Mouse (Mus musculus) heart, embryonic 11.5 days (tissue): ENCODE data around the gene Ubn2. TPM values are rescaled to one million over a fixed set of nuclear protein-coding genes. Genes with fewer than 3 reads are reported as not detected.
"Not testable (repeated sequence)": the region's sequence is repeated elsewhere in the genome, so short reads cannot be mapped to it uniquely, and the experiment has no call there.

ENCODE experiments used
- ATAC-seq: fragments of 200-750 bp; cut with Nextera tagmentation; replicated peaks from 2 replicates; pipeline ENCODE4 v1.8.0; 2017; ENCODE audit warnings: moderate library complexity; ENCODE audit not compliant: insufficient number of reproducible peaks, low FRiP score, low TSS enrichment
- H3K27ac ChIP-seq: fragments of 300-500 bp; sonication (generic); 2 replicates; pipeline ENCODE4 v1.5.1; 2014; ENCODE audit warnings: mild to moderate bottlenecking, low read depth, low read length
- H3K27me3 ChIP-seq: fragments of 300-500 bp; sonication (generic); 2 replicates; pipeline ENCODE4 v1.6.1; 2014; ENCODE audit warnings: mild to moderate bottlenecking, low read length, mixed read lengths; ENCODE audit not compliant: control insufficient read depth, insufficient read depth
- H3K36me3 ChIP-seq: fragments of 300-500 bp; sonication (generic); 2 replicates; pipeline ENCODE4 v1.6.1; 2014; ENCODE audit warnings: mild to moderate bottlenecking, low read length, moderate library complexity, mixed read lengths; ENCODE audit not compliant: control insufficient read depth, insufficient read depth
- H3K4me1 ChIP-seq: fragments of 300-500 bp; sonication (generic); 2 replicates; pipeline ENCODE4 v1.6.1; 2014; ENCODE audit warnings: low read length; ENCODE audit not compliant: control insufficient read depth, insufficient read depth
- H3K4me2 ChIP-seq: fragments of 300-500 bp; sonication (generic); 2 replicates; pipeline ENCODE4 v1.6.1; 2014; ENCODE audit warnings: mild to moderate bottlenecking, moderate library complexity
- H3K4me3 ChIP-seq: fragments of 300-500 bp; sonication (generic); 2 replicates; pipeline ENCODE4 v1.5.1; 2014; ENCODE audit warnings: low read depth, low read length
- H3K9ac ChIP-seq: fragments of 300-500 bp; sonication (generic); 2 replicates; pipeline ENCODE4 v1.6.1; 2014; ENCODE audit warnings: mild to moderate bottlenecking, low read depth, low read length, moderate library complexity
- H3K9me3 ChIP-seq: fragments of 300-500 bp; sonication (generic); replicated peaks from 2 replicates; pipeline ENCODE4 v1.6.1; 2016; ENCODE audit warnings: low read length; ENCODE audit not compliant: control insufficient read depth
- WGBS: fragments of 180-500 bp; shearing (Covaris S2); extraction: QIAGEN DNeasy Blood & Tissue Kit; methylation state at CpG from one replicate; pipeline ENCODE4 v1.1.7; 2014; ENCODE audit not compliant: insufficient replicate concordance; 5-methylcytosine and 5-hydroxymethylcytosine counted together
- polyA plus RNA-seq: library from polyadenylated mRNA; unstranded; fragments of >200 nt; fragmentation: Nextera tagmentation; extraction: Ambion mirVana; gene quantifications from 2 replicates; pipeline ENCODE4 v1.2.1, GENCODE M21; 2014

Ubn2 gene
- 10.1 and 15.1 TPM in 2 replicates for polyA plus RNA-seq

GRCm38 (mm10) chr6:38433261-38434033 lies at the start of gene Ubn2:
Ubn2 (plus strand) TSS chr6:38433950.
- 0 out of 2 replicates have a peak, but pooled peaks cover 3% of the 10 kb centered on the region for H3K4me1 ChIP-seq
- H3K27me3 ChIP-seq: no peaks in the 10 kb centered on the region
- no peaks in the 10 kb centered on the region for H3K36me3 ChIP-seq
- H3K27ac ChIP-seq: peak within 1 kb of the TSS; percentile 99
- H3K9ac ChIP-seq: peak within 1 kb of the TSS; percentile 97
- H3K4me2 ChIP-seq: peak within 1 kb of the TSS; percentile 72
- peak; percentile 96 for ATAC-seq
- H3K9me3 ChIP-seq: no peaks in the 10 kb centered on the region
- H3K4me3 ChIP-seq: peak within 1 kb of the TSS; percentile 84
- under 1% methylated on average over 64 of the region's 64 CpGs for WGBS

DNA sequence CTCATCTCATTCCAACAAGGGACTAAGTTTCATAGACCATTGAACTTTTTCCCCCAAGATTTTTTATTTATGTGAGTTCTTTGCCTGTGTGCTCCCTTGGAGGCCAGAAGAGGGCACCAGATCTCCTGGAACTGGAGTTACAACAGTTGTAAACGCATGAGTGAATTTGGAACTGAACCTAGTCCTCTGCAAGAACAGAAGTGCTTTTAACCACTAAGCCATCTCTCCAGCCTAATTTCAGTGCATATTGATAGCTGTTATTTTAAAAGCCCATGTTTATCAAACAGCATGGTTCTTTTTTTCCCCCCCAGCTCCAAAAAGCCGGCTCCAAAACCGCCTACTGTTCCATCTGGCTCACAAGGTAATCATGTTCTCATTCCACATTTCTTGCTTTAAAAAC lies 44.1 kb upstream of the Ubn2 start:
- Histone ChIP-seq H3K27me3 (no peaks in the 10 kb centered on the region), H3K9me3 (no peaks in the 10 kb centered on the region), H3K4me3 (no peak overlapping the region), H3K9ac (no peak overlapping the region), H3K4me1 (no peaks in the 10 kb centered on the region), H3K27ac (no peak overlapping the region), H3K36me3 (0 out of 2 replicates have a peak, but pooled peaks cover 2% of the 10 kb centered on the region), H3K4me2 (no peak overlapping the region)
- ATAC-seq: no peak
- 86% methylated on average over 3 of the region's 3 CpGs for WGBS

- ATAC-seq, H3K4me1 ChIP-seq, H3K27me3 ChIP-seq, H3K9ac ChIP-seq, H3K9me3 ChIP-seq, H3K36me3 ChIP-seq, H3K27ac ChIP-seq: not testable (repeated sequence)
- H3K4me3 ChIP-seq: peak overlapping the region; percentile 84; the same call in 1 of the 2 replicates
- H3K4me2 ChIP-seq: peak overlapping the region; percentile 72
- 73% methylated on average over 5 of the region's 5 CpGs for WGBS
Measured at GRCm38 (mm10) chr6:38432457-38432856, 1.3 kb upstream of the Ubn2 start.

GRCm38 (mm10) chr6:38434055-38435023 lies 589 bp downstream of the Ubn2 start:
- Histone ChIP-seq H3K27me3 (no peaks in the 10 kb centered on the region), H3K9ac (peak overlapping the region; percentile 97), H3K4me1 (0 out of 2 replicates have a peak, but pooled peaks cover 3% of the 10 kb centered on the region), H3K27ac (peak overlapping the region; percentile 99), H3K36me3 (no peaks in the 10 kb centered on the region), H3K4me2 (peak overlapping the region; percentile 72), H3K4me3 (peak overlapping the region; percentile 84), H3K9me3 (no peaks in the 10 kb centered on the region)
- under 1% methylated on average over 76 of the region's 118 CpGs for WGBS
- ATAC-seq: peak; percentile 78

DNA sequence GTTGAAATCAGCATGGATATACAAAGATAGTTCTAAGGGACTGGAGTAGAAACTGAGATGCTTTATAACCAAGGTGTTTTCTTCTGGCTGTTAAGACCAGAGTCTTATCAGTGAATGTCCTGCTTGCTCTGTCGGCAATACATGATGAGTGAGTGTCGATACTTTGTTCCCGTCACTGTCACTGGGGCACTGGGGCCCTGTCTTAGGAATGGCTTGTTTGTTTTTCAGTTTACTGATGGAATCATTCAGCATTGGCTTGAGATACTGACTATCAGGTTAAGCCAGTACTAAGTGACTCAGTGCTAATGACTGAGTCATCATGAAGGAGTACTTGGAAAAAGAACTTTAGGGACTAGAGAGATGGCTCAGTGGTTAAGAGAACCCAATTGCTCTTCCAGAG lies 10.1 kb downstream of the Ubn2 start:
- Histone ChIP-seq H3K4me2 (no peak overlapping the region), H3K4me3 (no peak overlapping the region), H3K9me3 (no peaks in the 10 kb centered on the region), H3K36me3 (no peaks in the 10 kb centered on the region), H3K27ac (no peak overlapping the region), H3K9ac (no peak overlapping the region), H3K4me1 (no peaks in the 10 kb centered on the region), H3K27me3 (no peaks in the 10 kb centered on the region)
- ATAC-seq: no peak; the same call in 1 of the 2 replicates
- WGBS: 27% methylated on average over 3 of the region's 3 CpGs

- H3K9me3 ChIP-seq: no peaks in the 10 kb centered on the region
- H3K4me2 ChIP-seq: no peak overlapping the region
- no peak overlapping the region for H3K27ac ChIP-seq
- no peaks in the 10 kb centered on the region for H3K27me3 ChIP-seq
- WGBS: 70% methylated on average over 2 of the region's 2 CpGs
- no peaks in the 10 kb centered on the region; the same call in 1 of the 2 replicates for H3K36me3 ChIP-seq
- no peak for ATAC-seq
- H3K4me3 ChIP-seq: no peak overlapping the region
- no peak overlapping the region for H3K9ac ChIP-seq
- no peaks in the 10 kb centered on the region for H3K4me1 ChIP-seq
Measured at GRCm38 (mm10) chr6:38448295-38448694, 14.5 kb downstream of the Ubn2 start.

GRCm38 (mm10) chr6:38453049-38453448 lies 19.3 kb downstream of the Ubn2 start:
- Histone ChIP-seq H3K27ac (no peak overlapping the region), H3K4me3 (no peak overlapping the region), H3K4me2 (no peak overlapping the region), H3K36me3 (peaks cover 2% of the 10 kb centered on the region; the same call in 1 of the 2 replicates), H3K27me3 (no peaks in the 10 kb centered on the region), H3K9me3 (no peaks in the 10 kb centered on the region), H3K9ac (no peak overlapping the region), H3K4me1 (no peaks in the 10 kb centered on the region)
- WGBS: 94% methylated on average over 4 of the region's 4 CpGs
- ATAC-seq: no peak

- H3K36me3 ChIP-seq, H3K4me2 ChIP-seq, H3K4me3 ChIP-seq, H3K27me3 ChIP-seq, ATAC-seq, H3K9ac ChIP-seq, H3K27ac ChIP-seq, H3K9me3 ChIP-seq, H3K4me1 ChIP-seq: not testable (repeated sequence)
Measured at GRCm38 (mm10) chr6:38456425-38456824, 22.7 kb downstream of the Ubn2 start.
